Mouse (Mus musculus) testis, adult 2 months (tissue): ENCODE results near the gene Chrnb2. TPM values are rescaled to one million over a fixed set of nuclear protein-coding genes. Genes with fewer than 3 reads are reported as not detected.
A peak's percentile ranks its signal among the peaks of the same experiment; 100 is the strongest.

ENCODE experiments used
- H3K27ac ChIP-seq: fragments of 200-500 bp; 2 replicates; pipeline ENCODE4 v1.5.1; 2012; ENCODE audit warnings: low read depth, low read length; ENCODE audit not compliant: control insufficient read depth, insufficient read depth
- H3K27me3 ChIP-seq: fragments of 200-500 bp; 2 replicates; pipeline ENCODE4 v1.6.1; 2012; ENCODE audit warnings: mild to moderate bottlenecking, low read length, moderate library complexity; ENCODE audit not compliant: control insufficient read depth, insufficient read depth
- H3K36me3 ChIP-seq: fragments of 200-500 bp; 2 replicates; pipeline ENCODE4 v1.6.1; 2012; ENCODE audit warnings: mild to moderate bottlenecking, low read length; ENCODE audit not compliant: control insufficient read depth, insufficient read depth
- H3K4me1 ChIP-seq: fragments of 200-500 bp; 2 replicates; pipeline ENCODE4 v1.6.1; 2012; ENCODE audit warnings: low read length; ENCODE audit not compliant: control insufficient read depth, insufficient read depth
- H3K4me3 ChIP-seq: fragments of 200-500 bp; 2 replicates; pipeline ENCODE4 v1.5.1; 2012; ENCODE audit warnings: low read depth, mild to moderate bottlenecking, low read length, moderate library complexity, mixed read lengths; ENCODE audit not compliant: control insufficient read depth
- CTCF ChIP-seq: fragments of 200-500 bp; IDR thresholded peaks from 2 replicates; pipeline ENCODE4 v1.5.1; 2012; ENCODE audit warnings: low read depth, mild to moderate bottlenecking, inconsistent platforms, low read length, moderate library complexity; ENCODE audit not compliant: control insufficient read depth, insufficient read depth, insufficient replicate concordance
- POLR2A ChIP-seq: fragments of 200-500 bp; IDR thresholded peaks from 2 replicates; pipeline ENCODE4 v1.6.1; 2012; ENCODE audit warnings: low read depth, mild to moderate bottlenecking, inconsistent platforms, low read length, moderate library complexity; ENCODE audit not compliant: control insufficient read depth
- polyA plus RNA-seq: library from polyadenylated mRNA; depleted of rRNA; stranded (reverse); fragments of >200 nt; gene quantifications from 2 replicates; pipeline ENCODE4 v1.2.3, GENCODE M21; 2012

Gene Chrnb2
- polyA plus RNA-seq, 1 experiment = 4.5 TPM

- Histone ChIP-seq H3K4me3 (no peak overlapping the region), H3K36me3 (no peaks in the 10 kb centered on the region), H3K27me3 (no peaks in the 10 kb centered on the region), H3K4me1 (peaks cover 2% of the 10 kb centered on the region; the same call in 1 of the 2 replicates), H3K27ac (no peak overlapping the region)
- TF ChIP-seq CTCF = no peak
- TF ChIP-seq POLR2A = no peak
Observed at GRCm38 (mm10) chr3:89796358-89796757, 31.9 kb upstream of the Chrnb2 start.

GRCm38 (mm10) chr3:89795746-89796145 lies 31.3 kb upstream of the Chrnb2 start:
- Histone ChIP-seq H3K36me3 (no peaks in the 10 kb centered on the region), H3K4me3 (no peak overlapping the region), H3K4me1 (peaks cover 2% of the 10 kb centered on the region; the same call in 1 of the 2 replicates), H3K27ac (no peak overlapping the region), H3K27me3 (no peaks in the 10 kb centered on the region)
- no peak for TF ChIP-seq POLR2A
- no peak for TF ChIP-seq CTCF

- H3K27ac ChIP-seq = no peak overlapping the region
- TF ChIP-seq POLR2A (no peak), CTCF (no peak)
- H3K4me3 ChIP-seq = no peak overlapping the region
- no peaks in the 10 kb centered on the region for H3K36me3 ChIP-seq
- peaks cover under 1% of the 10 kb centered on the region; the same call in 1 of the 2 replicates for H3K4me1 ChIP-seq
- no peaks in the 10 kb centered on the region for H3K27me3 ChIP-seq
Observed at GRCm38 (mm10) chr3:89794616-89795015, 30.2 kb upstream of the Chrnb2 start.

DNA sequence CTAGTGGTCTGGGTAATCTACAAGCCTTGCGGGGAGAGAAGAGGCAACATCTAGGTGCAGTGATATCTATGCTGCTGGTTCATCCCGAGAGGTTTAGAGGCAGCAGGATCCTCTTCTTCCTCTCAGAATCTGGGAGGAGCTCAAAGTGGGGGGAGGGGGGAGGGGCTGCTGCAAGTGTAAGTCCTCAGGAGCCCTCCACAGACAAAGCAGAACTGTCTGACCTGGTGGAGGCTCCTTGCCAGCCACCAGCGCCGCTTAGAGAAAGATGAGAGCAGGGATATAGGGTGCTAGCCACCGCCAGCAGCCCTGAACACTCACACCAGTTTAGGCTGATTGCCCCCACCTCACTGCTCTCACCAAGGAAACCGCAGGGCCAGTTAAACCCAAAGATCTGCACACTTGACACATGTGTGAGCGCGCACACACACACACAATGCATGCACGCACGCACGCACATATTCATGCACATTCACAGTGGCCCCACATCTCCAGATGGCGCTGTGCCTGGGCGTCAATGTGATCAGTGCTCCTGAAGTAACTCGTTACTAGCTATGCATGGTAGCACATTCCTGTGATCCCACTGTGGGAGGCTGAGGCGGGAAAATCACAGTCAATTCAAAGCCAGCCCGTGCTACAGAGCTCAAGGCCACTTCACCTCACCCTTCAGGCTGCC lies 24.4 kb upstream of the Chrnb2 start:
- H3K27ac ChIP-seq = no peak overlapping the region

GRCm38 (mm10) chr3:89786275-89786674 lies 21.8 kb upstream of the Chrnb2 start:
- Histone ChIP-seq H3K4me3 (no peak overlapping the region), H3K36me3 (peaks cover 2% of the 10 kb centered on the region), H3K27ac (no peak overlapping the region), H3K4me1 (peaks cover 4% of the 10 kb centered on the region), H3K27me3 (no peaks in the 10 kb centered on the region)
- no peak for TF ChIP-seq POLR2A

More for the DNA sequence above, 24.4 kb upstream of the Chrnb2 start:
- H3K4me1 ChIP-seq = peaks cover 4% of the 10 kb centered on the region
- H3K4me3 ChIP-seq = no peak overlapping the region
- no peaks in the 10 kb centered on the region for H3K36me3 ChIP-seq
- TF ChIP-seq POLR2A (no peak), CTCF (no peak)
- no peaks in the 10 kb centered on the region for H3K27me3 ChIP-seq

GRCm38 (mm10) chr3:89784991-89785753 lies 20.7 kb upstream of the Chrnb2 start:
- H3K36me3 ChIP-seq = peaks cover 2% of the 10 kb centered on the region
- no peak overlapping the region for H3K27ac ChIP-seq
- no peaks in the 10 kb centered on the region for H3K27me3 ChIP-seq
- peaks cover 4% of the 10 kb centered on the region for H3K4me1 ChIP-seq
- H3K4me3 ChIP-seq = no peak overlapping the region
- TF ChIP-seq POLR2A (no peak), CTCF (peak; percentile 84; the same call in 1 of the 2 replicates)

DNA sequence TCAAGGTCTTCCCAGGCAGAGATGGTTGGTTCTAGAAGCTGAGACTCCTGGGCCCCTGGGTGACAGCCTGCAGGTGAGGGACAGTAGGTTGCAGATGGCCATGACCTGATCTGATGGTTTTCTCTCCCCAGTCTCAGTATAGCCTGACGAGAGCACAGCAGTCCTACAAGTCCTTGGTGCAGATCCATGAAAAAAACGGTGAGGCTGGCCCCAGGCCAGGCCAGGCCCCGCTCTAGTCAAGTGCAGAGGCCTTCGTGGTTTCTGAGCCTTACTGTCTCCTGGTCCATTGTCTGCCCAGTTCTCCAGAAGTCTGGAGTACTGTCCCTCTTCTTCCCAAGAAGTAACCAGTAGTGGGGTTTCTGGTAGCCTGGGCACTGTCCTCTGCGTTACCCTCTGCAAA lies 17.2 kb upstream of the Chrnb2 start:
- TF ChIP-seq CTCF = no peak
- peaks cover 6% of the 10 kb centered on the region for H3K36me3 ChIP-seq

More for the DNA sequence above, 17.2 kb upstream of the Chrnb2 start:
- H3K4me3 ChIP-seq = no peak overlapping the region
- H3K27ac ChIP-seq = no peak overlapping the region
- H3K4me1 ChIP-seq = no peaks in the 10 kb centered on the region
- H3K27me3 ChIP-seq = no peaks in the 10 kb centered on the region
